Mouse (Mus musculus) midbrain, postnatal 0 days (tissue): ENCODE data around the gene Fmnl2. TPM values are rescaled to one million over a fixed set of nuclear protein-coding genes. Genes with fewer than 3 reads are reported as not detected.

Experiments
- ATAC-seq: fragments of 200-750 bp; cut with Nextera tagmentation; 2 replicates; pipeline ENCODE4 v1.8.0; 2017; ENCODE audit warnings: moderate number of reproducible peaks, mild to moderate bottlenecking, moderate TSS enrichment, moderate library complexity; ENCODE audit not compliant: low FRiP score
- DNase-seq: peaks from one replicate; pipeline ENCODE4 v3.0.0-alpha.2; 2015; ENCODE audit warnings: low spot score
- H3K27ac ChIP-seq: fragments of 300-500 bp; sonication (generic); 2 replicates; pipeline ENCODE4 v1.5.1; 2014; ENCODE audit warnings: low read depth, mild to moderate bottlenecking, low read length, mixed read lengths
- H3K27me3 ChIP-seq: fragments of 300-500 bp; sonication (generic); 2 replicates; pipeline ENCODE4 v1.6.1; 2014; ENCODE audit warnings: low read length, control low read depth, mixed read lengths; ENCODE audit not compliant: insufficient read depth
- H3K36me3 ChIP-seq: fragments of 300-500 bp; sonication (generic); 2 replicates; pipeline ENCODE4 v1.6.1; 2014; ENCODE audit warnings: low read length, control low read depth, mixed read lengths; ENCODE audit not compliant: insufficient read depth
- H3K4me1 ChIP-seq: fragments of 300-500 bp; sonication (generic); 2 replicates; pipeline ENCODE4 v1.6.1; 2014; ENCODE audit warnings: mild to moderate bottlenecking, control low read depth, antibody characterized with exemption, low read length, mixed read lengths; ENCODE audit not compliant: insufficient read depth
- H3K4me2 ChIP-seq: fragments of 300-500 bp; sonication (generic); 2 replicates; pipeline ENCODE4 v1.6.1; 2014; ENCODE audit warnings: low read depth, mild to moderate bottlenecking, low read length, mixed read lengths; ENCODE audit not compliant: poor library complexity, severe bottlenecking
- H3K4me3 ChIP-seq: fragments of 300-500 bp; sonication (generic); 2 replicates; pipeline ENCODE4 v1.5.1; 2014; ENCODE audit warnings: low read depth, mild to moderate bottlenecking, low read length, moderate library complexity
- H3K9ac ChIP-seq: fragments of 300-500 bp; sonication (generic); replicated peaks from 2 replicates; pipeline ENCODE4 v1.6.1; 2014; ENCODE audit warnings: mild to moderate bottlenecking, low read length, moderate library complexity, mixed read lengths; ENCODE audit not compliant: poor library complexity, severe bottlenecking
- H3K9me3 ChIP-seq: fragments of 300-500 bp; sonication (generic); 2 replicates; pipeline ENCODE4 v1.6.1; 2016; ENCODE audit warnings: low read length, control low read depth
- CTCF ChIP-seq: IDR thresholded peaks from 2 replicates; pipeline ENCODE4 v1.5.1; 2016; ENCODE audit warnings: antibody characterized with exemption, mild to moderate bottlenecking
- WGBS: fragments of 180-500 bp; shearing (Covaris S2); extraction: QIAGEN DNeasy Blood & Tissue Kit; methylation state at CpG from one replicate; pipeline ENCODE4 v1.1.7; 2014; 5-methylcytosine and 5-hydroxymethylcytosine counted together
- polyA plus RNA-seq: library from polyadenylated mRNA; unstranded; fragments of >200 nt; fragmentation: Nextera tagmentation; extraction: Ambion mirVana; gene quantifications from 2 replicates; pipeline ENCODE4 v1.2.1, GENCODE M21; 2015
- total RNA-seq: library from RNA; depleted of rRNA; stranded (reverse); fragments of >200 nt; gene quantifications from 2 replicates; pipeline ENCODE4 v1.2.3, GENCODE M21; 2014

Fmnl2 gene
- total and polyA plus RNA-seq, 2 experiments from 2014 or later, result 8.4 to 27.0 TPM

- Histone ChIP-seq H3K4me1 (no peaks in the 10 kb centered on the region), H3K4me2 (no peak overlapping the region), H3K9me3 (no peaks in the 10 kb centered on the region), H3K9ac (no peak overlapping the region), H3K36me3 (no peaks in the 10 kb centered on the region), H3K27ac (no peak overlapping the region), H3K4me3 (no peak overlapping the region), H3K27me3 (no peaks in the 10 kb centered on the region)
- ATAC-seq, result no peak
- 84% methylated on average over 3 of the region's 3 CpGs for WGBS
- TF ChIP-seq CTCF, result no peak
- no peak for DNase-seq
These were observed 39.3 kb downstream of the Fmnl2 start for GRCm38 (mm10) chr2:52896995-52897394.

GRCm38 (mm10) chr2:52900780-52901179, 43.1 kb downstream of the Fmnl2 start:
- H3K4me2 ChIP-seq, result no peak overlapping the region
- no peaks in the 10 kb centered on the region for H3K27me3 ChIP-seq
- no peak overlapping the region for H3K9ac ChIP-seq
- H3K4me3 ChIP-seq, result no peak overlapping the region
- H3K4me1 ChIP-seq, result no peaks in the 10 kb centered on the region
- DNase-seq (no peak), ATAC-seq (no peak)
- no peaks in the 10 kb centered on the region for H3K9me3 ChIP-seq
- WGBS, result 97% methylated on average over 4 of the region's 4 CpGs
- no peaks in the 10 kb centered on the region for H3K36me3 ChIP-seq
- TF ChIP-seq CTCF, result no peak
- no peak overlapping the region for H3K27ac ChIP-seq

- H3K4me1 ChIP-seq, result 0 out of 2 replicates have a peak, but pooled peaks cover under 1% of the 10 kb centered on the region
- H3K36me3 ChIP-seq, result no peaks in the 10 kb centered on the region
- no peaks in the 10 kb centered on the region for H3K27me3 ChIP-seq
- H3K9ac ChIP-seq, result no peak overlapping the region
- no peak for ATAC-seq
- no peak overlapping the region for H3K4me2 ChIP-seq
- 80% methylated on average over 6 of the region's 6 CpGs for WGBS
- no peak for TF ChIP-seq CTCF
- no peak overlapping the region for H3K27ac ChIP-seq
- no peak overlapping the region for H3K4me3 ChIP-seq
- H3K9me3 ChIP-seq, result no peaks in the 10 kb centered on the region
- DNase-seq, result no peak
These were observed 43.8 kb downstream of the Fmnl2 start for GRCm38 (mm10) chr2:52901300-52902013.

- no peak overlapping the region for H3K27ac ChIP-seq
- WGBS, result 80% methylated on average over 3 of the region's 3 CpGs
- H3K36me3 ChIP-seq, result no peaks in the 10 kb centered on the region
- no peak for TF ChIP-seq CTCF
- no peak overlapping the region for H3K4me3 ChIP-seq
- H3K4me2 ChIP-seq, result no peak overlapping the region
- H3K9ac ChIP-seq, result no peak overlapping the region
- DNase-seq (no peak), ATAC-seq (no peak)
- 0 out of 2 replicates have a peak, but pooled peaks cover 3% of the 10 kb centered on the region for H3K4me1 ChIP-seq
- H3K9me3 ChIP-seq, result no peaks in the 10 kb centered on the region
- no peaks in the 10 kb centered on the region for H3K27me3 ChIP-seq
These were observed 44.8 kb downstream of the Fmnl2 start for GRCm38 (mm10) chr2:52902456-52902855.

- H3K4me1 ChIP-seq, result 0 out of 2 replicates have a peak, but pooled peaks cover 3% of the 10 kb centered on the region
- no peaks in the 10 kb centered on the region for H3K27me3 ChIP-seq
- DNase-seq (no peak), ATAC-seq (no peak)
- WGBS, result 77% methylated on average over 8 of the region's 8 CpGs
- H3K36me3 ChIP-seq, result no peaks in the 10 kb centered on the region
- no peak overlapping the region for H3K4me2 ChIP-seq
- no peak overlapping the region for H3K9ac ChIP-seq
- no peak overlapping the region for H3K4me3 ChIP-seq
- no peak overlapping the region for H3K27ac ChIP-seq
- TF ChIP-seq CTCF, result no peak
- H3K9me3 ChIP-seq, result no peaks in the 10 kb centered on the region
These were observed 45.7 kb downstream of the Fmnl2 start for GRCm38 (mm10) chr2:52903228-52903963.

- H3K4me3 ChIP-seq, result no peak overlapping the region
- no peak for TF ChIP-seq CTCF
These were observed 46.9 kb downstream of the Fmnl2 start for GRCm38 (mm10) chr2:52904526-52904925.

More at GRCm38 (mm10) chr2:52904526-52904925, 46.9 kb downstream of the Fmnl2 start:
- no peaks in the 10 kb centered on the region for H3K36me3 ChIP-seq
- WGBS, result 53% methylated on average over 5 of the region's 5 CpGs
- H3K27me3 ChIP-seq, result no peaks in the 10 kb centered on the region
- ATAC-seq (no peak), DNase-seq (no peak)
- no peak overlapping the region for H3K4me2 ChIP-seq
- peak overlapping the region; percentile 12; the same call in 1 of the 2 replicates for H3K27ac ChIP-seq
- H3K9me3 ChIP-seq, result no peaks in the 10 kb centered on the region
- H3K9ac ChIP-seq, result no peak overlapping the region
- 0 out of 2 replicates have a peak, but pooled peaks cover 3% of the 10 kb centered on the region for H3K4me1 ChIP-seq
